ENCODE assay signal across 10 mouse cellular contexts in the genomic region with DNA sequence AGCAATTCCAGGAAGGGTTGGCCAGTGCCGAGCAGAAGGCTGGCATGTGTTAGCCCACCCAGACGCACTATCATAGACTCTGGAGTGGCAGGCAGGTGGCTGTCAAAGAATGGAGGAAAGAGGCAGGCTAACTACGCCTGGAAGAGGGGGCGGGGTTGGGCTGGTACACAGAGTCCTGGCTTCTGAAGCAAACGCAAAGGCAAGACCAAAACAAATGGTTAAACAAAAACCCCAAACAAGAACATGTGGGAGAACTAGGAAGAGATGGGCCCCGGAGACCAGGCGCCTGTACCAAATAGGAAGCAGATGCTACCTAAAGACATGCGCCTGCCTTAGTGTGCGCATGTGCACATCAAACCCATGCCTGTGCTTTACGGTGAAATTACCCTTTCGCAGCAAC. TPM values are rescaled to one million over a fixed set of nuclear protein-coding genes. Genes with fewer than 3 reads are reported as not detected.
DNase-seq lines count a peak whose midpoint lies in the region; ATAC-seq and TF ChIP-seq lines count a peak whose summit lies in the region.
"Had no signal": no experiment of that assay in that cellular context is flagged by ENCODE, and none has a peak within 500 bp of the region (broad histone marks: within the 10 kb centered on the region; RNA-seq: fewer than 3 reads in every experiment).

No protein-coding gene starts in this region.

- no peaks in the 10 kb centered on the region for H3K27me3 ChIP-seq in lung, embryonic 15.5 days
- no peaks in the 10 kb centered on the region for H3K27me3 ChIP-seq in intestine, embryonic 14.5 days (replicated peaks; ENCODE audit: control insufficient read depth, insufficient read depth, low read length)
- H3K27me3 ChIP-seq in neural tube, embryonic 15.5 days (replicated peaks) = no peaks in the 10 kb centered on the region
- H3K27me3 ChIP-seq in kidney, adult 2 months (replicated peaks; ENCODE audit: control insufficient read depth, insufficient read depth, low read length) = no peaks in the 10 kb centered on the region

- no peak for TF ChIP-seq POLR2A in lung, adult 2 months (IDR thresholded peaks at IDR 0.05; ENCODE audit: borderline replicate concordance, extremely low read depth, low read depth, low read length)
- TF ChIP-seq POLR2A in kidney, adult 2 months (IDR thresholded peaks at IDR 0.05; ENCODE audit: low read depth, low read length) = no peak

- peaks cover 40% of the 10 kb centered on the region for H3K4me1 ChIP-seq in lung, embryonic 15.5 days
- peaks cover 8% of the 10 kb centered on the region for H3K4me1 ChIP-seq in lung, adult 2 months (ENCODE audit: control insufficient read depth, insufficient read depth, low read length)
- H3K4me1 ChIP-seq in intestine, embryonic 14.5 days (replicated peaks; ENCODE audit: control insufficient read depth, insufficient read depth, low read length) = peaks cover 13% of the 10 kb centered on the region; the same call in 1 of the 2 replicates
- H3K4me1 ChIP-seq in neural tube, embryonic 15.5 days = peaks cover 6% of the 10 kb centered on the region
- 0 out of 2 replicates have a peak, but pooled peaks cover 4% of the 10 kb centered on the region for H3K4me1 ChIP-seq in kidney, adult 2 months (ENCODE audit: control insufficient read depth, insufficient read depth, low read length)

- no peak overlapping the region for H3K27ac ChIP-seq in lung, embryonic 15.5 days
- H3K27ac ChIP-seq in intestine, embryonic 14.5 days (ENCODE audit: low read depth) = no peak overlapping the region
- no peak overlapping the region for H3K27ac ChIP-seq in neural tube, embryonic 15.5 days (replicated peaks)
- H3K27ac ChIP-seq in kidney, adult 2 months (ENCODE audit: insufficient read depth, low read depth, low read length) = no peak overlapping the region
- H3K27ac ChIP-seq: liver, embryonic 14.5 days had no signal

- no peaks in the 10 kb centered on the region for H3K9me3 ChIP-seq in lung, embryonic 15.5 days
- no peaks in the 10 kb centered on the region for H3K9me3 ChIP-seq in intestine, embryonic 14.5 days (ENCODE audit: control insufficient read depth, low read length)
- no peaks in the 10 kb centered on the region for H3K9me3 ChIP-seq in neural tube, embryonic 15.5 days (replicated peaks)

- WGBS in lung, embryonic 15.5 days = 66% methylated on average over 11 of the region's 11 CpGs
- WGBS in lung, adult 2 months = 65% methylated on average over 11 of the region's 11 CpGs
- WGBS in intestine, embryonic 14.5 days = 67% methylated on average over 11 of the region's 11 CpGs
- 46% methylated on average over 11 of the region's 11 CpGs for WGBS in neural tube, embryonic 15.5 days
- WGBS in kidney, adult 2 months = 82% methylated on average over 11 of the region's 11 CpGs

- no peak overlapping the region for H3K9ac ChIP-seq in lung, embryonic 15.5 days
- H3K9ac ChIP-seq in intestine, embryonic 14.5 days (ENCODE audit: low read length) = no peak overlapping the region
- peak overlapping the region; percentile 28 for H3K9ac ChIP-seq in neural tube, embryonic 15.5 days (replicated peaks)
- H3K9ac ChIP-seq: liver, embryonic 14.5 days had no signal

- no peak for ATAC-seq in lung, embryonic 15.5 days (ENCODE audit: borderline replicate concordance, extremely low read depth, low FRiP score, low TSS enrichment)
- no peak for ATAC-seq in intestine, embryonic 14.5 days (replicated peaks; ENCODE audit: low FRiP score, low TSS enrichment, low read depth)
- peak; percentile 71 for ATAC-seq in neural tube, embryonic 15.5 days (ENCODE audit: low FRiP score)

- peak overlapping the region; percentile 51; the same call in 1 of the 2 replicates for H3K4me3 ChIP-seq in lung, embryonic 15.5 days
- H3K4me3 ChIP-seq in lung, adult 2 months (replicated peaks; ENCODE audit: extremely low read depth, low read depth, low read length) = no peak overlapping the region
- 0 out of 2 replicates have a peak overlapping the region, but pooled peaks have one; percentile 52 for H3K4me3 ChIP-seq in intestine, embryonic 14.5 days (ENCODE audit: low read depth, low read length)
- H3K4me3 ChIP-seq in neural tube, embryonic 15.5 days (replicated peaks) = peak overlapping the region; percentile 31
- no peak overlapping the region for H3K4me3 ChIP-seq in kidney, adult 2 months (ENCODE audit: insufficient read depth, low read depth, low read length)

- DNase-seq in cerebellum, postnatal 36 days = peak; percentile 25 to 30
- DNase-seq in cerebellum, adult 9-11 months = no peak
- DNase-seq in lung, adult 2 months = no peak
- DNase-seq in intestine, embryonic 14.5 days (ENCODE audit: low spot score) = peak; percentile 51
- DNase-seq in right cerebral cortex, postnatal 36 days (ENCODE audit: low spot score in 2 of 2) = no peak
- no peak for DNase-seq in kidney, adult 2 months
- DNase-seq: B cell, adult 2 months had no signal

- peak overlapping the region; percentile 55 for H3K4me2 ChIP-seq in lung, embryonic 15.5 days
- peak overlapping the region; percentile 51 for H3K4me2 ChIP-seq in intestine, embryonic 14.5 days (ENCODE audit: low read length)
- H3K4me2 ChIP-seq in neural tube, embryonic 15.5 days = peak overlapping the region; percentile 66

- H3K36me3 ChIP-seq in lung, embryonic 15.5 days = no peaks in the 10 kb centered on the region
- no peaks in the 10 kb centered on the region for H3K36me3 ChIP-seq in intestine, embryonic 14.5 days (ENCODE audit: control insufficient read depth, insufficient read depth, low read length)
- no peaks in the 10 kb centered on the region for H3K36me3 ChIP-seq in neural tube, embryonic 15.5 days
- H3K36me3 ChIP-seq in kidney, adult 2 months (ENCODE audit: control insufficient read depth, insufficient read depth, low read length) = no peaks in the 10 kb centered on the region

- no peak for TF ChIP-seq CTCF in lung, adult 2 months (IDR thresholded peaks at IDR 0.05; ENCODE audit: insufficient read depth, low read length)
- no peak for TF ChIP-seq CTCF in kidney, adult 2 months (conservative IDR thresholded peaks at IDR 0.05; ENCODE audit: insufficient read depth, insufficient read length, low read depth, low read length)

RNA-seq across cellular contexts. Expression of a gene that starts 2.5 kb away (rescaled TPM):
- polyA plus RNA-seq in lung, embryonic 15.5 days (2015; fragmentation: Nextera tagmentation; extraction: Ambion mirVana) = 12.9 and 13.8 TPM in 2 replicates
- polyA plus RNA-seq in lung, adult 2 months (2012; rRNA removed) = 6.1 and 10.9 TPM in 2 replicates
- polyA plus RNA-seq in intestine, embryonic 14.5 days (2014; fragmentation: Nextera tagmentation; extraction: Ambion mirVana) = 9.4 and 14.8 TPM in 2 replicates
- 9.7 and 9.9 TPM in 2 replicates for polyA plus RNA-seq in neural tube, embryonic 15.5 days (2015; fragmentation: Nextera tagmentation; extraction: Ambion mirVana)
- polyA plus RNA-seq in kidney, adult 2 months (2012; rRNA removed) = 1.7 and 2.2 TPM in 2 replicates

RNA-seq across cellular contexts. Expression of a gene that starts 12.9 kb away (rescaled TPM):
- polyA plus RNA-seq in lung, embryonic 15.5 days (2015; fragmentation: Nextera tagmentation; extraction: Ambion mirVana) = 2.5 TPM in 2 replicates
- 1.4 and 1.5 TPM in 2 replicates for polyA plus RNA-seq in lung, adult 2 months (2012; rRNA removed)
- 4.6 and 5.5 TPM in 2 replicates for polyA plus RNA-seq in intestine, embryonic 14.5 days (2014; fragmentation: Nextera tagmentation; extraction: Ambion mirVana)
- 2.4 and 2.5 TPM in 2 replicates for polyA plus RNA-seq in neural tube, embryonic 15.5 days (2015; fragmentation: Nextera tagmentation; extraction: Ambion mirVana)
- polyA plus RNA-seq in kidney, adult 2 months (2012; rRNA removed) = 1.6 and 1.9 TPM in 2 replicates

Comparison
In these comparisons a context has a peak if more than half of its experiments do, and no peak if none do; other contexts are left out.
1. DNase-seq: peak in cerebellum, postnatal 36 days (2 of 2) and intestine, embryonic 14.5 days (single experiment); none in cerebellum, adult 9-11 months (single experiment), lung, adult 2 months (single experiment), right cerebral cortex, postnatal 36 days (0 of 2) and kidney, adult 2 months (single experiment).
2. H3K4me3 ChIP-seq: peak in lung, embryonic 15.5 days (single experiment), intestine, embryonic 14.5 days (single experiment) and neural tube, embryonic 15.5 days (single experiment); none in lung, adult 2 months (single experiment) and kidney, adult 2 months (single experiment).
3. Peak in every context shown above with its lines, with median percentiles within 50 percentile points of each other: H3K4me2 ChIP-seq.